Mouse (Mus musculus): ENCODE measurements around the gene Btd. TPM values are rescaled to one million over a fixed set of nuclear protein-coding genes. Genes with fewer than 3 reads are reported as not detected.

Gene Btd
- total RNA-seq, 2 experiments from 2014 or later = 7.8 to 9.2 TPM

DNA sequence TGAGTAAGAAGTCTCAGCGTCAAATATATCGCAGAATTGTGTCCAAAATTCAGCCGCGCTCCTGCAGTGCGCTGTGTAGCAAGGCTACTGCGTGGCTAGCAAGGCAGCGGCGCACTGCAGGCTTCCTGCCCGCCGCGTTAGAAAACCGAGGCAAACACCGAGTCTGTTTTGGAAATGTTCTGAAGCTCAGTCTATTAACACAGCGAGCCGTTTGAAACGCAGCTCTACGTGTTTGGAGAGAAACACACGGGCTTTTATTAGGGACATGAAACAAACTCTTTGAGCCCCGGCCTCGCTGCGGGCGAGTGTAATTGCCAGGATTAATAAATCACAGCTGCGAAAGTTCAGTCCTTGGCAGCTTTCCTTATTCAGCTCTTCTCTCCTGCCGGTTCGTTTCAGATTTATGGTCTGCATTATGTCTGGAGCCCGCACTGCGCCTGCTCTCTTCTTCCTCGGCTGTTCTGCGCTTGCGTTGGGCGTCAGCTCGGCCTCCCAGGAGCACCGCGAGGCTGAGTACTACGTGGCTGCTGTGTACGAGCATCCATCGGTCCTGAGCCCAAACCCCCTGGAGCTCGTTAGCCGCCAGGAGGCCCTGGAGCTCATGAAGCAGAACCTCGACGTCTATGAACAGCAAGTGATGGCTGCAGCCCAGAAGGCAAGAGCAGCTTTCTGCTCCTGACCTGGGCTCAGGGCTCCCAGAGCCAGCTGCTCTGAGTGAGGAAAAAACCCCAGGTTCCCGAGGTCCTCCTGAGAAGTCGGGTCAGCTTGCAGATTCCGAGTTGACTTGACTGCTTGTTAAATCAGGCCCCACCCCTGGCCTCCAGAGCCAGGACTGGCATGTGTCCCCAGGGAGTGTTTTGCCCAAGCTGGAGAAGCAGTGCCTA, 21.1 kb downstream of the Btd start:
- peak; percentile 89 to 90 for DNase-seq (ENCODE audit: low spot score in 2 of 2)
- intact Hi-C loops (cut with DNase I) = loop anchor here (2.0 kb wide), 1 partner anchor 119 kb away; no protein-coding TSS in a partner anchor

DNA sequence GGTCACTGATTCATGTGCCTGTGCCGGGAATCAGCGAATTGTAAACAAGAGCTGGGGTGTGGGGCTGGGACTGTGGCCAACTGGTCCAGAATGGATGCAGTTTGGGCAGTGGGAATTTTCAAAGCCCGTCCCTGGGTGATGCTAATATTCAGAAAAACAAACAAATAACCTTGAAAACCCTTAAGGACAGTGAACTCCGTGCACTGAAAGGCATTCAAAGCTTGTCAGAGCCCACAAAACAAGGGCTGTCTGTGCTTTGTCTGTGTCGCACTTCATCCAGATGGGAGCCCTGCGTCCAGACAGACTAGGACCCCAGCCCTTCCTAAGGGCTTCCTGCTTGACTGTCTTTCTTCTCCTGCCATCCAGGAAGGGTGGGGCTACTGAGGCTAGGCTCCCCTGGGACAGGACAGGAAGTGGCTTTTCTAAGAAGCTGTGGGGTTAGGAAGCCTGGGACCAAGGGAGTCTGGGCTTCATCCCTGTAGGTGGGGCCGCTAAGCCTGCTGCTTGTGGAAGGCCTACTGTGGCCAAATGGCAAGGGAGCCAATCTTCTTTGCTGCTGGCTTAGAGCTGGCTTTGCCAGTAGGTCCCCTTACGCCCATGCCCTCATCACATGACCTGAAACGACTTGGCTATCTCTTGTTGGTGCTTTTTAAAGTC, 21.9 kb downstream of the Btd start:
- DNase-seq (ENCODE audit: low spot score in 2 of 2) = no peak
- intact Hi-C loops (cut with DNase I) = loop anchor here (2.0 kb wide), 1 partner anchor 118 kb away; no protein-coding TSS in a partner anchor

GRCm38 (mm10) chr14:31663376-31664099, 22.7 kb downstream of the Btd start:
- DNase-seq (ENCODE audit: low spot score in 2 of 2) = no peak
- intact Hi-C loops (cut with DNase I) = loop anchor here (2.0 kb wide), 1 partner anchor 117 kb away; no protein-coding TSS in a partner anchor

DNA sequence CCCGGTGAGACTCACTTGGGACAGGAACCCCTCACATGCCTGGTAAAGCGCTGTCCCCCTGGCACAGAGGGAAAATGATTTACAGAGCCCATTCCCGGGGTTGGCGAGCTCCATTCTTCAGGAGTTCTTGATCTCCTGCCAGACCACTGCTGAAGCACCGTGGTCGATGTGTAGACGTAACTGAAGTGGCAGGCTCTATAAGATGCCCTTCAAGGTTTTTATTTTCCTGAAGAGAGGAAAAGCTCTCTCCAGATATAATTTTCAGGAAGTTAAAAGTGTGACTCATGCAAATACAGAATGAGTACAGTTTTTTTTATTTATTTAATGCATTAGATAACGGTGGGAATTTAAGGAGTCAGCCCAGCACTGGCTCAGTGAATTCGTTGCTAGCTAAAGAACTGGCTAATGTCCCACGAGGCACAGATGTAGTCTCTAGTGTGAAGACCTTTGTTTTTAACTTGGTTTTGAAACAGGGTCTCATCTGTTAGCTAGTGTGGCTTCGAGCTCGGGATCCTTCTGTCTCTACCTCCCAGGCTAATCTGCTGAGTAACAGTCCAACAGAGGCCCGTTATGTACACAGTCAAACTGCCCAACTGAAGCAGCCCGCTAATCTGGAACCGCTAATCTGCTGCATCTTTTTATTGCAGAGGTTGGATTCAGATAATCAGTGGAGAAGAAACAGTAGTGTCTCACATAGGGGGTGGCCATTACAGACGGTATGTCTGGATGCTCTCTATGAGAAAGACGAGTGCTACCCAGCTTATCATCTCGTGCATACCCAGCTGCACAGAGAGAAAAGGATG, 23.5 kb downstream of the Btd start:
- intact Hi-C loops (cut with DNase I) = no loop called here
- no peak for DNase-seq (ENCODE audit: low spot score in 2 of 2)

DNA sequence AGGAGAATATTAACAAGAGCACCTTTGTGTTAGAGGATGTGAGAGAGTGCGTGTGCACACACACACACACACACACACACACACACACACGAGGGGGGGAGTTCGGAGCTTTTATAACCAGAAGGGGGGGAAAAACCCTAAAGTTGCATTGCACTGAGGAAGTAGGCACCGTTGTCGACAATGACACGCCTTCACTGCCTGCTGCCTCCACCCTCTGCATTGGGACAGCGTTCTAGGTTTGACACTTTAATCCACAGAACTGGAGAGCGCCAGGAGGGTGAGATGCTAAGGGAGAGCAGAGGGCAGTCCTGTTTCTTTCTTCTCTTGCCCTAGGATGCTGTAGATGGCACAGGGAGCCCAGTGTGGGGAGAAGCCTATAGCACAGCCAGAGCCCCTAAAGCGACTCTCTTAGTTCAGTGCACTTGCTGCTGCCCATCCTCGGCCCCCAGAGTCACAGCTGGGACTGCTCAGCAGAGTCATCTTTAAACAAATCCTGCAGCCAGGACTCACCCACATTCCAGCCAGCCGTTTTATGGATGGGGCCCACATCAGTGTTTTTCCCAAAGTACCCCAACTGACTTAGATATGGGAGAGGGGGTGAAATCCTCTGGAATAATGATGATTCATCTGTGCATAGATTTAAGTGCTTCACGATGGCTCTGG, 24.2 kb downstream of the Btd start:
- DNase-seq (ENCODE audit: low spot score in 2 of 2) = no peak
- intact Hi-C loops (cut with DNase I) = no loop called here

- intact Hi-C loops (cut with DNase I) = no loop called here
- DNase-seq (ENCODE audit: low spot score in 2 of 2) = no peak
Observed at GRCm38 (mm10) chr14:31665566-31665940, 24.7 kb downstream of the Btd start.

GRCm38 (mm10) chr14:31666931-31667705, 26.3 kb downstream of the Btd start:
- intact Hi-C loops (cut with DNase I) = no loop called here
- DNase-seq (ENCODE audit: low spot score in 2 of 2) = no peak

DNA sequence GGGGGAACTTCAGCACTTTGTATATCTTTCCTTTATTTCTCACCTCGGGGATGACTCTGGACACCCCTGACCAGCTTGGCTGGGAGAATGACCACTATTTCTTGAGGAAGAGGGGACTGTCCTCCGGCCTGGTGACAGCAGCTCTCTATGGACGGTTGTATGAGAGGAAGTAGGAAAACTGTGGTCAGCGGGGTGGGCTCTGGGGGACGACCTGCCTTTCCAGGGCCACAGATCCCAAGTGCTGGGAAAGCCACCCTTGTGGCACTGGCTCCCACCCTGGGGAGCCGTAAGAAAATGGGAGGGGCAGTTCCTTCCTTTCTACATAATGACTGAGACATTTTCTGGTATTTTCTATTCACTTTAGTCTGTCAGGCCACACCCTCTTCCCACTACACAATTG, 26.9 kb downstream of the Btd start:
- intact Hi-C loops (cut with DNase I) = no loop called here

DNA sequence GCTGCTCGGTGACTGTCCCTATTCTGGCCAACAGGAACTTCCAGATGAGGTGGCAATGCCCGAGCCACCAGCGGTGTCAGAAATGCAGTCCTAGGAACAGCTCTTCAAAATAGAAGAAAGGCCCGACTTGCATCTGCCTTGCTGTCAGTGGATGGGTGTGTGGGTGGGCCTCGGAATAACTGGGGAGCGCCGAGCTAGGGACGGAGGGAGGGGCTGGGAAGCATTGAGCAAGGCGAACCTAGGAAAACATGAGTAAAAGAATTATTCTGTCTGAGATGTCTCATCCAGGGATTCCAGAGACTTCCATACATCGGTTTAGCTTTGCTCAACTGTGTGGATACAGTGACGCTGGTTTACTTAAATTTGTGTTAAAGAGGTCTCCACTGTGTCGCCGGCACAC, 27.5 kb downstream of the Btd start:
- peak in 1 of 2 experiments; percentile 63 for DNase-seq (ENCODE audit: low spot score in 2 of 2)
- intact Hi-C loops (cut with DNase I) = no loop called here

More for the DNA sequence above, 26.9 kb downstream of the Btd start:
- DNase-seq (ENCODE audit: low spot score in 2 of 2) = no peak

DNA sequence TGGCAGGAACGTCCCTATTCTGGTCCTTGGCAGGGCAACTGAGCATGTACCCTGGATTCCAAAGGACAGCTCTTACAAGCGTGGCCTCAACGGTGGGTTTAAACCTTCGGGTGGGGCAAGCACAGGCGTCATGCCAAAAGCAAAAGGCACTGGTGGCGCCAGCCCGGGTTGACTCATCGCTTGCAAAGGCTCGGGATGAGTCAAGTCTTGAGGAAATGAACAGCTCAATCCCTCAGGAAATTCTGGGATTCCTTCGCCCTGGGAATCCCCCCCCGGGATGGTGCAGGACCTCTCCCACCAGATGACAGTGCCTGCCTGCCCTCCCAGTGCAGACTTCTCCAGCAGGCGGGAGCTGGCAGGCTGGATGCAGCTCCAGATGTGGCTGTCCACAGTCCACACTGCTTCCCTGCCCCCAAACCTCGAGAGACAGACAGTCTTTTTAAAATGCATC, 28.4 kb downstream of the Btd start:
- intact Hi-C loops (cut with DNase I) = no loop called here
- DNase-seq (ENCODE audit: low spot score in 2 of 2) = peak; percentile 77 to 79

DNA sequence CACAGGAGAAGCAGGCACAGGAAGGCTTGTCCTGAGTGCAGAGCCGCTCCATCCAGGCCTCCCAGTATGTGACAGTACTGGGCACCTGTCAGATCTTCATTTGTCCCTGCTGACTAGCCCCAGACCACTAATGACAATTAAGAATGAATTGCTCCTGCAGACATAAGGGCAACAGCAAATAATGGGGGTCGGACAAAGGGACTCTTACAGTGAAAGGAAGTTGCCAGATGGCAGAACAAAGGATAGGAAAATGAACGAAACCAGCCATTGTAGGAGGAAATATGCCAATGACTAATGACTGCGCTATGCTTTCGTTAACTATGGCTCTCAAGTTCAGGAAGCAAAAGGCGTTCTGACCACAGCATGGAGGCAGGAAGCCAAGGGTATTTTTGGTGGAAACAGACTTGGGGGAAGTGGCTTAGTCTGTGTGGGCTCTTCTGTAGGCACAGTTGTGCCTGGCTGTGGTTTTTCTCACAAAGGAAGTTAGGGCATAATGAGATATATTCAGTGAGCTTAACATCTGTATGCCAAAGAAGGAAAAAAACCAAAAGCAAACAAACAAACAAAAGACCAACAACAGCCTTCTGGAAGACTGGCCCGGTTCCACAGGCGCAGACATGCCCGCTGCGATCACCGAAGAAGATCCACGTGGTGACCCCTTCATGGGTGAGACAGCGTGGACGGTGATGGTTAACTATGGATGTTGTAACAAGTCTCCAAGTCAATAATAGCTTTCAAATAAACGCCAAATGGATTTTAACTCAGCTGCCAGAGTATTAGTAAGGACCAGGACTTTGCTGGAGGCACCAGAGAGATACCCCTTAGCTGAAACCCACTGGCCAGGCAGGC, 29.0 kb downstream of the Btd start:
- intact Hi-C loops (cut with DNase I) = no loop called here
- no peak for DNase-seq (ENCODE audit: low spot score in 2 of 2)

- intact Hi-C loops (cut with DNase I) = no loop called here
- peak in 1 of 2 experiments; percentile 2 for DNase-seq (ENCODE audit: low spot score in 2 of 2)
Observed at GRCm38 (mm10) chr14:31671635-31672320, 30.9 kb downstream of the Btd start.

DNA sequence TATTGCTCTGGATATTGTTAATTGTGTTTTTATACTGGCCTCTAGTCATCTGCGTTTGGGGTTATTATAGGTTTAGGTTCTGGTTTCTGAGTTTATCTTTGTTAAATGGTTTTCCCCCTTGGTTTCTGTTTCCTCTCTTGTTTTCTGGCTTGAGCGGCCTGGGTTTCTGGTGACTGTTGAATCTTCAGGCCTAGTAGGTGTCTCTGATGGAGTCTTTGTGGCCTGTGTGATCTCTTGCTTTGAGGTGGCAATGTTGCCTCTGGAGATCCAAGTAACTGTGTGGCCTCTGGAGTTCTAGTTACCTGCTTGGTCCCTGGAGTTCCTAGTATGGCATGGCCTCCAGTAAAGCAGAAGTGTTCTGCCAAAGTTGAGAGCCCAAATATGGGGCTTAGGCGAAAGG, 39.8 kb downstream of the Btd start:
- no peak for DNase-seq (ENCODE audit: low spot score in 2 of 2)
- intact Hi-C loops (cut with DNase I) = no loop called here

DNA sequence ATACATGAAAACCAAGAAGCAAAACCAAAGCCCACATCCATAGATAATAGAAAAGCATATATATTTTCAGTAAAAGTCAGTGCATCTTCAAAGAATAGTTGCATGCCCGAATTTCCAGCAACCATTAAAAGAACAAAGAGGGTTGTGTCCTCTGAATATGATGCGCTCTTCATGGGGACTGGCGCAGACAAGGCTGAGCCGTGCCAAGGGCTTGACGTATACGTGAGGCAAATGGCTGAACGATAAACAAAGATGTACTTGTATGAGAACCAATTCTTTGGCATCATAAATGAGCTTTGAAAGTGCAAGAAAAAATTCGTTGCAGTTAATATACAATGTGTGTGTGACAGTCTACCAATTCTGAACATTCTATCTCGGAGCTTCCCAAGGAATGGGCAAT, 40.5 kb downstream of the Btd start:
- no peak for DNase-seq (ENCODE audit: low spot score in 2 of 2)
- intact Hi-C loops (cut with DNase I) = no loop called here

- intact Hi-C loops (cut with DNase I) = no loop called here
- no peak for DNase-seq (ENCODE audit: low spot score in 2 of 2)
Observed at GRCm38 (mm10) chr14:31681931-31682555, 41.2 kb downstream of the Btd start.

DNA sequence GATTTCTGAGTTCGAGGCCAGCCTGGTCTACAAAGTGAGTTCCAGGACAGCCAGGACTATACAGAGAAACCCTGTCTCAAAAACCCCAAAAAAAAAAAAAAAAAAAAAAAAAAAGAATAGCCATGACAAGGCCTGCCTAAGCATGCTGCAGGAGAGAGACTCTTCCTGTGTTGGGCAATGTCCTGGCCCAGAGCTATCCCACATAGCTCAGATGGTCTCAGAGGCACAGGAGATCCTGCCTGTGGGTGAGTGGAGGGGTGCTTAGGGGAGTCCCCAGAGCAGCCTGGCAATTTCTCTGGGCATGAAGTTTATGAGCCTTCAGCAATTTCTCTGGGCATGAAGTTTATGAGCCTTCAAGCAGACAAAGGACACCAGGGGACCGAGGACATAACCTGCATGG, 42.8 kb downstream of the Btd start:
- intact Hi-C loops (cut with DNase I) = no loop called here

More for the DNA sequence above, 42.8 kb downstream of the Btd start:
- no peak for DNase-seq (ENCODE audit: low spot score in 2 of 2)

All from left cerebral cortex, postnatal 36 days (tissue).